Mouse (Mus musculus) induced T-regulatory cell, adult 2 months (primary cell): ENCODE measurements around the gene Dgke.
"Not testable (repeated sequence)": the region's sequence is repeated elsewhere in the genome, so short reads cannot be mapped to it uniquely, and the experiment has no call there.

ENCODE experiments used
- DNase-seq: peaks from one replicate; pipeline ENCODE4 v3.0.0-alpha.2; 2012; ENCODE audit warnings: low read depth

Dgke gene

DNA sequence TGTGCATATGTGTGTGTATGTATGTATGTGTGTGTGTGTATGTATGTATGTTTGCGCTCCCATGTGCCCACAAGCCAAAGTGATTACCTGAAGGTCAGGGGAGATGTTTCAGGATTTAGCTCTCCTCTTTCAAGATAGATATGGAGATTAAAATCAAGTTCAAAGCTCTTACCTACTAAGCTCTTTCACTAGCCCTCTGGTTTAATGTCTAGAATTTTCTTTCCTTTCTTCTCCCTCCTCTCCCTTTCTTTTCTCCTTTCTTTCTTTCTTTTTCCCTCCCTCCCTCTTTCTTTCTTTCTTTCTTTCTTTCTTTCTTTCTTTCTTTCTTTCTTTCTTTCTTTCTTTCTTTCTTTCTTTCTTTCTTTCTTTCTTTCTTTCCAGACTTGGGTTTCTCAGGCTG, at the start of gene Dgke:
TSS of gene Dgke (minus strand) at position 101 of the 400 bp plus-strand sequence.
- no peak for DNase-seq

DNA sequence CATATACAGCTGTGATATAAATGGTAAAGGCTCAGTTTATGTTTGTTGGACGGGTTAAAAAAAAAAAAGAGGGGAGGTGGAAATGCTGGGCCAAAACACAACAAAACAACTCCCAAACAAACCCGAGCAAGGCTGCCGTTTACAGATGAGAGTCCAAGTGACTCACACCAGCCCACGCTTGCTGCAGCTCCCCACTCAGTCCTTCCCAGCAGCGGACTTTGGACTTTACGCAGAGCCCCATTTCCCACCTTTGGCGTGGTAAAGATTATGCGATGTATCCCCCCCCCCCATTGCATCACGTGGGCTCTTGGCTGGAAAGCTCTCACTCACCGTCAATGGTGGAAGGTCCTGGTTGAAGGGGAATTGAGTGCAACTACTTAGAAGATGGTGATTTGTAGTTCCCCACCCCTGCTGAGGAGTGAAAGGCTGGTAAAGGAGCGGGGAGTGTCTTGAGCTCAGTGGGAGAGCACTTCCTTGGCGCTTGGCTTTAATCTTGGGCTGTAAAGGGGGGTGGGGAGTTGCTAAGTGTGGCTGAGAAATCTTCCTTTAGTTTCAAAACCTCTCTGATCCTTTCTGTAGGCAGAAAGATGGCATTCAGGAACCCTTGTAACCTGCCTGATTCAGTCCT, 40.6 kb upstream of the Dgke start:
- no peak for DNase-seq

DNA sequence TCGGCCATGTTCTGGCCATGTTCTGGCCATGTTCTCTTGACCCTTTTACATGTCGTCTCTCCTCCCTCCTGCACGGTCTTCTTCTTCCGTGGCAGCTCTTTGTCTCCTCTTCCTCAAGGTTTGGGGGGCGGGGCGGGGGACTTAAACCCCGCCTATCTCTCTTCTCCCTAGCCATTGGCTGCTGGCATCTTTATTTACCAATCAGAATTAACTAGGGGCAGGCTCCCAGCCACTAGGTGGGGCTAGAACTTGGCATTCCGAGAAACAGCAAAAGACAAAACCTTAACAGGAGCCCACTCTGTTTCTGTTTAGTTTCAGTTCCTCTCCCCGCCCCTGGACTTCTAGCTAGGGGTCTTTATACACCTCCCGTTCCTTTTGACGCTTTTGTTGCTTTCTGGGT, 39.2 kb upstream of the Dgke start:
- peak; percentile 44 for DNase-seq

DNA sequence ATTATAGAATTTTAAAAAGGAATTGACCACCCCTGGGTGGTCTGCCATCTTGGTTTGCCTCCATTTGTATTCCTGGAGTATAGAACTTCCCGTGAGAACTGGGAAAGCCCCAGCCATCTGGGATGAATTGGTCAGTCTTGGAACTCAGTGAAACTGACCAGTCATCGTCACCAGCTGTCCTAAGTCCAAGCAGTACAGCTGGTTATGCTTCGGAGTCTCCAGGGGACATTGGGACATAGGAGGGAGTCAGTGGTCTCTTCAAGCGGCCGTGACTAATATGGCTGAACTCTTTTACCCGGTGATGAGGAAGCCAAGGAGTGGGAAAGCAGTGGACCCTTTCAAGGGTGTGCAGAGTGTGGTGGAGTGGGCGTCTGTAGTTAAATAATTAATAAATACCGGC, 38.6 kb upstream of the Dgke start:
- DNase-seq = no peak

DNA sequence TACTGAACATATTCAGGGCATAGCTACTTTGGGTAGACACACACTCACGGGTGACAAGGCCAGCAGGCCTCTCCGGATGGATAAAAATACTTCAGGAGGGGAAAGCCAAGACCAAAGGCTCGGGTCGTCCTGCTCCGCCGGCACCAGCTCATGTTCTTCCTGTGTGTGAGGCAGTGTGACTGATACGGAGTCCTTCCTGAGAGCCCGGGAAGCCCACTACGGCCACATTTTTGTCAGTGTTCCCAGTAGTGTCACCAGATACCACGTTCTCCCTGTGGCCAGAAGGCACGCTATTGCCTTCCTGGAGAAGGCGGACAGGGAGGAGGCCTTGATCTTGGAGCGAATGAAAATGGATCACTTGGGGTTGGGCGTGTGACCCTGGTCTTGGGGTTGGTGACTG, 36.5 kb upstream of the Dgke start:
- no peak for DNase-seq

DNA sequence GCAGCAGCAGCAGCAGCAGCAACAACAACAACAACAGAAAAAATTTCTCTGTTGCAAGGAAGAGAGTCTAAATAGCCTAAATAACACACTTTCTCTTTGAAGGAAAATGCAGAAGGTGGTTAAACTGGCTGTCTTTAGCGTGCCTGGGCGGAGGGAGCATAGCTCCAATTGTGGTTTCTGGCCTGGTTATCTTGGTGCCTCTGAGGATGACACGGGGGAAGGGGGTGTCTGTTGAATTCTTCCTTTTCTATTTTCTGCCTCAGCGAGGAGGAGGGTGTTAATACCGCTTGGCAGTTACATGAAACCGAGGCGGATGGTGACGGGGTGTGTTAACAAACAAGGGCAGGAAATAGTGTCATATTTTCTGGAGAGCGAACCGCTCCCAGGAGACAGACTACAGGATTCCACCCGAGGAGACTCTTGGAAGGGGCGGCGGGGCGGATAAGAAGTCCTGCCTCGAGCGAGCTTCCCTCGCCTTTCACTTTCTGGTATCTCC, 34.2 kb upstream of the Dgke start:
- DNase-seq = no peak

DNA sequence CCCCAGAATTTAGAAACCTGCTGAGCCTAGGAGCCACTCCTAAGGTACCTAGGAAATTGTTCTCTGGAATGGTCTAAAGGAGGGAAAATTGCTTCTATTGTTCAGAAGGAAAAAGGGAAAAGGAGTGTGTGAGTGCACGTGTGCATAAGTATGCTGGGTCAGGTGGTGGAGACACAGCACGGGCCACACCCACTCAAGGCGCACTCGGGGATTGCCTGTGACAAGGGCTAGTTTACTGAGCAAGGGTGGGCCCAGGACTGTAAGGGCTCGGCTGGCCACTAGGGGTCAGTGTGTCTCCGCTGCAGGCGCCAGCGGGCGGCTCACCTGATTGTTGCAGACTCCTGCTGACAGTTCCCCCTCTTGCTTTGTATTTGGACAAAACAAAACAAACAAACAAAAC, 33.8 kb upstream of the Dgke start:
- peak; percentile 90 for DNase-seq

DNA sequence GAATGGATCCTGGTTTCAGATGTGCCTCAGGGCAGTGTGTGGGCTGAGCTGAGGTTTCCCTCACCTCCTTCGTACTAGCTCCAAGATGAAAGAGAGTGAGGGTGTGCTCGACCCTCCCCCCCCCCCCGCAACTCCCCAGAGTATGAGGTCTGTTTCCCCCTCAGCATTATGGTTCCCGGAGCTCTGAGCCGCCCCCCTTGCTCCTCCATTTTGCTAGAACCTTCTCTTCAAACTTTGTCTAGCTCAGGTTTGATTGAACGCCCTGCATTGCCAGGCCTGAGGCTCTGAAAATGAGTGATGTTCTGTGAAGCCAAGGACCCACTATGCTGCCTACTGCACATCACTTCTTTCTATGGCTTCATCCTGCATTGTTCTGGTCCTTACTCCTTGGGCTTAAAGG, 32.3 kb upstream of the Dgke start:
- no peak for DNase-seq

DNA sequence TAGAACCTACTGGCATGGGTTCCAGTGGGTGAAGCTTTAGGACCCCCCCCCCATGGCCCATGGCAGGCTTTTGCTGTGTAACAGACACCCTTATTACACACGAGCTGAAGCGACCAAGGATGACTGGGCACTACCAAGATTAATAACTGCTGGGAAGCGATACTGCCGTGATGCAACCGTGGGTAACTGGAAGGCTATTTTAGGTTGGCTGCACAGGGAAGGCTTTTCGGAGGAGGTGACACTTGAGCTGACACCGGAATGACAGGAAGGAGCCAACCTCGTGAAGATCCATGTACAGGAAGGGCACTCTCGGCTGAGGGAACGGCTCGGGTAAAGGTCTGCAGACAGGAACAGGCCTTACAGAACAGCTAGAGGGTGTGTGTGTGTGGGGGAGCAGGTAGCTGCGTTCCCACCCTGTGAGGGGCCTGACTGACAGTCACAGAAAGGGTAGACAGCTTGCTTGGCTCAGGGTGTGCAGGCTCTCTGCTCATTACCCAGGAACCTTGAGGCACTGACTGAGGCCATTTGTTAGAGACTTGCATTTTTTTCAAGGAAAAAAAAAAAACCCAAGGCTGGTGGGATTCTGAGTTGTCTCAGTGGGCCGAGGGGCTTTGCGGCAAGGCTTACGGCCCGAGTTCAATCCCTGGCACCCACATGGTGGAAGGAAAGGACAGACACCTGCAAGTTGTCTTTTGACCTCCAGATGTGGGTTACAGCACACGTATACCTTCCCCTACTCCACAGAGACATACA, 31.6 kb upstream of the Dgke start:
- no peak for DNase-seq

DNA sequence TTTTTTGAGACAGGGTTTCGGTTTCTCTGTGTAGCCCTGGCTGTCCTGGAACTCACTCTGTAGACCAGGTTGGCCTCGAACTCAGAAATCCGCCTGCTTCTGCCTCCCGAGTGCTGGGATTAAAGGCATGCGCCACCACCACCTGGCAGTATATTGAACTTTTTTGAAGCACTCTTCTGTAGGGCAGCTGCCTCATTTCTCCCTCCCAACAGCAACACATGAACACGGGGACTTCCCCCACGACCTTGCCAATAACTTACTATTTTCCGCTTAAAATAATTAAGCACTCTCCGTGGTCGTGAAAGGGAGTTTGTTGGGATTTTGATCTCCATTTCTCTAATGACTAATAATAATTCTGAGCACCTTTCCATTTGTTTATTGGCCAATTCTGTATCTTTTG, 30.6 kb upstream of the Dgke start:
- DNase-seq = not testable (repeated sequence)

DNA sequence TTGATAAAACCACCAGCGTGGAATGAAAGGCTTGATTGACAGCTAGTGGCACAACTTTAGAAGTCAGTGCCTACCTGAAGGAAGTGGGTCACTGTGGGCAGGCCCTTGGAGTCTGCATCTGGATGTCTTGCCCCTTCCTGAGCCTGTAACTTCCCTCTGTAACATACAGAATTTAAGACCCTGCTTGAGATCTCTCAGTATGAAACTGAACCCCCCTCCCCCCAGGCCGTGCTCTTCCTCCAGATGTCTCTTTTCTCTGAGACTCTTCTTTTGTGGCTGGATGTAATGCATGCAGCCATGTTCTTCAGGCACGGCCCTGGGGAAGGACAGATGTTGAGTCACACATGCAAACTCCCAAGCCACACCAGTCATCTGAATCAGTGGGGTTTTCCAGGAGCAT, 28.7 kb upstream of the Dgke start:
- DNase-seq = no peak

DNA sequence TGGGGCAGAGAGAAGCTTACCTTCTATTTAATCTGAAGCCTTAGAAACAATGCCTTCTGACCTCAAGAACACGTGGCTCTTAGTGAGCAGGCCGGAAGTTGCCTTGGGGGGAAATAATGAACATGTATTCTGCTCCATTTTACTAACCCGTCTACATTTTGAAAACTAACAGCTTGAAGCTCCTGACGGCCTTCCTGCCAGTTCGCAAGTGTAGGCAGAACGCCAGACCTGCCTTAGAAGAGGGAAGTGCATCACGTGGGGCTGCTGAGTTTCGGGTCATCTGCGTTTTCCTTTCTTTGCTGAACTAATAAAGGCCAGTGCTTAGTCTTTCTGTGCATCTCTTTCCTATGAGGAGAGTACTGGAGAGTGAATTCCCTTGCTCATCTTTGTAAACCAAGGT, 26.1 kb upstream of the Dgke start:
- peak; percentile 49 for DNase-seq

DNA sequence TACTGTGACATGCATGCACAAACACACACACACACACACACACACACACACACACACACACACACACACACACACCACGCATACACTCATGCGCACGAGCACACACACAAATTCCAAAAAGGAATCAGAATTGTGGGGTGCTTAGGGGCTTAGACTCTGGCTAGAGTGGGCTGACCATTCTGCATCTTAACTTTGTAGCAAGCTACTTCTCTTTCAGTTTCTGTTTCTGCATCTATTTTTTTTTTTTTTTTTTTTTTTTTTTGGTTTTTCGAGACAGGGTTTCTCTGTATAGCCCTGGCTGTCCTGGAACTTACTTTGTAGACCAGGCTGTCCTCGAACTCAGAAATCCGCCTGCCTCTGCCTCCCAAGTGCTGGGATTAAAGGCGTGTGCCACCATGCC, 23.7 kb upstream of the Dgke start:
- peak; percentile 35 for DNase-seq

DNA sequence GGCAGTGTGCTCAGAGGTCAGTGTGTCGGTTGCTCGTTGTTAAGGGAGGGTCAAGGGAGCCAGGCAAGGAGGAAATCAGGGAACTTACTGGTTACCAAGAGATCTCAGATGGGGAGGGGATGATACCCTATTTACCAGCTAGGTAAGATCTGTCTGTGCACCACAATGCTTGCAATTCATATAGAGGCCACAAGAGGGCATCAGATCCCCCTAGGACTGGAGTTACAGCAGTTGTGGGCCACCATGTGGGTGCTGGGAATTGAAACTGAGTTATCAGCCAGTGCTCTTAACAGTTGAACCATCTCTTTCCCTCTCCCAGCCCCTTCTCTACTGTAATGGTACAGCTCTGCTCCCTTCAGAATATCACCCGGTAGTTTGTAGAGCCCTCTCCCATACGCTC, 22.1 kb upstream of the Dgke start:
- DNase-seq = peak; percentile 58

DNA sequence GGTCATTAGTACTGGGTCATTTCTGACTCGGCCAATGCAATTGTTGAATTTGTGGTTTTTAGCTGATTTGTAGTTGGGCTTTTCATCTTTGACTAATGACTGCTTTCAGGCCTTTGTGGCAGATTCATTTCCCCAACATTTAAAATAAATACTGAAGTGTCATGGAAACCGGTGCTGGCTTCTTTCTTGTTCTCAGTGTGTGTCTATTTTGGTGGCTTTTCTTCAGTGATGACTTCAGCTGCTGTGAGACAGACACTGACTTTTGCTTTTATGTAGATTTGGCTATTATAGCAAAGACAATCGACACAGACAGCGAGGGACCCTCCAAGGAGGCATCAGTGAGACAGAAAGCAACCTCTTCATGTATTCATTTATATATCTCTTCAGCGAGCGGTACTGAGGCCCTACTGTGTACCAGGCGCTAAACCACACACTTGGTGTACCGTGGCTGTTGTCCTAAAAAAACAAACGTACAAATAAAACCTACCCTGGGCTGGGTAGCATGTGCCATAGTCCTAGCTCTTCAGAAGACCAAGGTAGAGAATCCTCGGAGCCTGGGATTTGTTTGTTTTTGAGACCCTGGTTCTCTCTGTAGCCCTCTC, 19.7 kb upstream of the Dgke start:
- no peak for DNase-seq

DNA sequence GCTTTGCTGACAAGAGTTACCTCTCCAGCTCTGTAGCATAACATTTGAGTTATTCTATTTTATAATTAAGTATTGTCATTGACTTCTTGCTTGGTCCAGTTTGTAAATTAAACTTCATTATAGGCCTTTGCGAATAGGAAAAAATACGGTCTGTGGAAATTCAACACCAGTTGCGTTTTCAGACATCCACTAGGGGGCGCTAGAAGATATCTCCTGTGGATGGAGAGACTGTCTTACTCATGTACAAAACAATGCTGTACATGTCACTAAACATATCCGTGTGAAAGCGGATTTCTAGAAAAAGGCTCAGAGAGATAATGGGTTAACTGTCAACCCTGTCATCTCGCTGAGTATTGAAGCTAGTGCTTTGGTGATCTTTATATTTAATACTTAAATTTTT, 18.0 kb upstream of the Dgke start:
- DNase-seq = peak; percentile 82

DNA sequence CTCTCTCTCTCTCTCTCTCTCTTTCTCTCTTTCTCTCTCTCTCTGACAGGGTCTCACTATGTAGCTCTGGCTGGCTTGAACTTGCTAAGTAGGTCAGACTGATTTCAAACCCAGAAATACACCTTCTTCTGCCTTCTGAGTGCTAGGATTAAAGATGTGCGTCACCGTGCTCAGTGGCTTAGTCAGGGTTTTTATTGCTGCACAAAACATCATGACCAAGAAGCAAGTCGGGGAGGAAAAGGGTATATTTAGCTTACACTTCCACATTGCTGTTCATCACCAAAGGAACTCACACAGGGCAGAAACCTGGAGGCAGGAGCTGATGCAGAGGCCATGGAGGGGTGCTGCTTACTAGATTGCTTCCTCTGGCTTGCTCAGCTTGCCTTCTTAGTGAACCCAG, 16.0 kb upstream of the Dgke start:
- DNase-seq = not testable (repeated sequence)

DNA sequence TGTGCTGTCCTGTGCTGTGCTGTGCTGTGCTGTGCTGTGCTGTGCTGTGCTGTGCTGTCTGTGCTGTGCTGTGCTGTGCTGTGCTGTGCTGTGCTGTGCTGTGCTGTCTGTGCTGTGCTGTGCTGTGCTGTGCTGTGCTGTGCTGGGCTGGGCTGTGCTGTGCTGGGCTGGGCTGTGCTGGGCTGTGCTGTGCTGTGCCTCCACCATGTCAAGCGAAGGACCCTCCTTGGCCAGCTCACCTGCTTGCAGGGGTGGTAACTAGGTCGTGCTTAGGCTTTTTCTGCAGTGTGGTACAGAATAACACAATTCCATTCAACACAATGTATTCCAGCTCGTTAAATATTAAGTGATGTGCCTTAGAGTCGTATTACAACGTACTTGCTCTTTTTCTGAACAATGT, 15.3 kb upstream of the Dgke start:
- DNase-seq = not testable (repeated sequence)

DNA sequence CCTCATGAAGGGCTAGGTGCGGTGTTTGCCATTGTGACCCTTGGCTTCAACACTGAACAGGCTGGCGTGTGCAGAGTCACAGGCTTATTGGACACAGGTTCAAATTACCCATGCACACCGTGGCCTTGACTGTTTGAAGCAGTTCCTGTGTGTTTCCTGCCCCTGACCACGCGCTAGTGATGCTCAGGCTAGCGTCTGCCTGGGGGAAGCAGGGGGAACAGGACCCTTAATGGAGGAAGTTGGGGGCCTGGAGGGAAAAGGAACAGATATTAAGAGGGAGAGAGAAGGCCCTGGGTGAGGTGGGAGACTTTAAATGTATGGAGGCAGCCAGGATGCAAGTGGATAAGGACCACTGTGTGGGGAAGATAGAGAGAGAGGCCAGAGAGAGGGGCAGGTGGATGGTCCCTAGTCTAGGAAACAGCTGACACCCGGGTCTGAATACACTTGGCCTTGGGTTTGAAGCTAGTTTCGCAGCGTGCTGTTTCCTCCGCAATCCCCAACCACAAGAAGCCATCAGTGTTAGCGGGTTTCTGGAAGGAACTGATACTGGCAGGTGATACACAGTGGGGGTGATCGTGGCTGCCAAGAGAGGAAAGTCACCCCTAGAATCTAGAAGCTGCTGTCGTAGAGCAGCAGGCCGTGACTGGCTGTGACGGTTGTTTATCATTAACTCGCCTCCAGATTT, 12.5 kb upstream of the Dgke start:
- no peak for DNase-seq

DNA sequence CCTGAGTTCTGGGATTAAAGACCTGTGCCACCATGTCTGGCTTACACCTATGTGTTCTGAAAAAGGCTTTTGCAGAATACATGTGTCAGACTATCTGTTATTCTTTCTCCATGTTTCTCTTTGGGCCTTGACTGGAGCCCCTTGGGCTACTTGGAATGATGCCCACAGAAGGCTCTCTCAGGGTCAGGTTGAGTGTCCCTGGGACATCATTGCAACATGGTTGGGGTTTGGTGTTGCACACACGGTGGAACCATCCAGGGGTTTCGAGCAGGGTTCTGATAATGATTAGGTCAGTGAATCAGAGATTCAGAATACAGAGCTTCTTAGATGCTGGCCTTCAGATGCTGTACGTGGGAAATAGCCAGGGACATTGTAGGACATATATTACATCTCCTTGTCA, 11.7 kb upstream of the Dgke start:
- DNase-seq = no peak

DNA sequence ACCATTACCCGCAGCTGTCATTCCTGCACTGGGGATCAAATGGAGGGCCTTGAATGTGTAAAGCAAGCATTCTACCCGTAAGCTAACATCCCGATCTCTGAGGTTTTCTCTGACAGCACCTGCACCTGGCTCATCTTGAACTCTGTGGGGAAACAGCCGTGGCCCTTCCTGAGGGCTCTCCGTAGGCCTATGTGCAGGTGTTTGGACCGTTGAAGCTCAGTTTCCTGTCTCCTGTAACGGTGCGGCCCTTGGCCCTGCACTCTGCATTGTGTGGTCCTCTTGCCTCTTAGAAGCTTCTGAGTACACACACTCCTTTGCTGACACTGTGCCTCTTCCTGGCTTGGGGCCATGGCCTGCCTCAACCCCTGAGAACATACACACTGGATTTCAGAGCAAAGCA, 11.0 kb upstream of the Dgke start:
- no peak for DNase-seq

DNA sequence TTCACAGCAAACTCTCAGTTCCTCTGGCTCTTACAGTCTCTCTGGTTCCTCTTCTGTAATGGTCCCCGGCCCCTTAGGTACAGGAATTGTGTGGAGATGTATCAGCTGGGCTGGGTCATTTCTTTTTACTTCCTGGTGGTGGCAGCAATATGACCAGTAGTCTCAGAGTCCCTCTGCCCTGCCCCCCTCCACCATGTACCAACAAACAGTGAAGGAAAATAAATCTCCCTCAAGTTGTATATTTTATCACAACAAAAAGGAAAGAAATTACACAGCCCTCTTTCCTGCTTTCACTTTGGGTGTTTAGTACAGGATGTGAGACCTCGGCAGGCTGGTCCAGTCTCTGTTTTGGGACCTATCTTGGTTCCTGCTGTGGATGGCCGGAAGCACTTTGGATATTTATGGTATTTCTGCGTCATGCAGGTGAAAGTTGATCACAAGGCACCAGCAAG, 9.7 kb upstream of the Dgke start:
- no peak for DNase-seq
